Mouse (Mus musculus) neural tube, embryonic 14.5 days (tissue): ENCODE results near the gene Lyzl4. TPM values are rescaled to one million over a fixed set of nuclear protein-coding genes. Genes with fewer than 3 reads are reported as not detected.

ENCODE experiments used
- ATAC-seq: fragments of 200-750 bp; cut with Nextera tagmentation; 2 replicates; pipeline ENCODE4 v1.8.0; 2017; ENCODE audit warnings: low read depth, mild to moderate bottlenecking, moderate TSS enrichment, moderate library complexity
- H3K27ac ChIP-seq: fragments of 300-500 bp; sonication (generic); 2 replicates; pipeline ENCODE4 v1.5.1; 2014; ENCODE audit warnings: low read depth, mild to moderate bottlenecking, control low read depth, low read length, moderate library complexity, mixed read lengths
- H3K27me3 ChIP-seq: fragments of 300-500 bp; sonication (generic); 2 replicates; pipeline ENCODE4 v1.6.1; 2014; ENCODE audit warnings: low read length; ENCODE audit not compliant: control insufficient read depth, insufficient read depth
- H3K36me3 ChIP-seq: fragments of 300-500 bp; sonication (generic); 2 replicates; pipeline ENCODE4 v1.6.1; 2014; ENCODE audit warnings: low read length, mixed read lengths; ENCODE audit not compliant: control insufficient read depth, insufficient read depth
- H3K4me1 ChIP-seq: fragments of 300-500 bp; sonication (generic); 2 replicates; pipeline ENCODE4 v1.6.1; 2014; ENCODE audit warnings: low read length; ENCODE audit not compliant: control insufficient read depth, insufficient read depth
- H3K4me2 ChIP-seq: fragments of 300-500 bp; sonication (generic); 2 replicates; pipeline ENCODE4 v1.6.1; 2014; ENCODE audit warnings: mild to moderate bottlenecking, low read depth, low read length, control low read depth
- H3K4me3 ChIP-seq: fragments of 300-500 bp; sonication (generic); 2 replicates; pipeline ENCODE4 v1.5.1; 2014; ENCODE audit warnings: low read depth, low read length, control low read depth, mixed read lengths
- H3K9ac ChIP-seq: fragments of 300-500 bp; sonication (generic); replicated peaks from 2 replicates; pipeline ENCODE4 v1.6.1; 2014; ENCODE audit warnings: low read depth, mild to moderate bottlenecking, control low read depth, low read length, mixed read lengths
- H3K9me3 ChIP-seq: fragments of 300-500 bp; sonication (generic); 2 replicates; pipeline ENCODE4 v1.6.1; 2016; ENCODE audit warnings: low read length; ENCODE audit not compliant: control insufficient read depth
- WGBS: fragments of 180-500 bp; shearing (Covaris S2); extraction: QIAGEN DNeasy Blood & Tissue Kit; methylation state at CpG from one replicate; pipeline ENCODE4 v1.1.7; 2014; 5-methylcytosine and 5-hydroxymethylcytosine counted together
- polyA plus RNA-seq: library from polyadenylated mRNA; unstranded; fragments of >200 nt; fragmentation: Nextera tagmentation; extraction: Ambion mirVana; gene quantifications from 2 replicates; pipeline ENCODE4 v1.2.1, GENCODE M21; 2014

Lyzl4 gene
- polyA plus RNA-seq, 1 experiment from 2014 or later, result not detected

- Histone ChIP-seq H3K27me3 (no peaks in the 10 kb centered on the region), H3K4me2 (no peak overlapping the region), H3K4me1 (no peaks in the 10 kb centered on the region), H3K4me3 (no peak overlapping the region), H3K9me3 (no peaks in the 10 kb centered on the region), H3K9ac (no peak overlapping the region), H3K27ac (no peak overlapping the region), H3K36me3 (no peaks in the 10 kb centered on the region)
- no peak for ATAC-seq
- 83% methylated on average over 6 of the region's 6 CpGs for WGBS
Measured at GRCm38 (mm10) chr9:121663467-121663866, 21.6 kb upstream of the Lyzl4 start.

- no peaks in the 10 kb centered on the region for H3K9me3 ChIP-seq
- H3K4me3 ChIP-seq, result no peak overlapping the region
- no peak overlapping the region for H3K27ac ChIP-seq
- ATAC-seq, result no peak
- WGBS, result 88% methylated on average over 7 of the region's 7 CpGs
- H3K36me3 ChIP-seq, result no peaks in the 10 kb centered on the region
- no peak overlapping the region for H3K9ac ChIP-seq
- no peak overlapping the region for H3K4me2 ChIP-seq
- H3K4me1 ChIP-seq, result 0 out of 2 replicates have a peak, but pooled peaks cover 3% of the 10 kb centered on the region
- no peaks in the 10 kb centered on the region for H3K27me3 ChIP-seq
Measured at GRCm38 (mm10) chr9:121659791-121660190, 17.9 kb upstream of the Lyzl4 start.

- Histone ChIP-seq H3K4me2 (no peak overlapping the region), H3K9me3 (no peaks in the 10 kb centered on the region), H3K9ac (no peak overlapping the region), H3K36me3 (no peaks in the 10 kb centered on the region), H3K4me1 (0 out of 2 replicates have a peak, but pooled peaks cover 3% of the 10 kb centered on the region), H3K27me3 (no peaks in the 10 kb centered on the region), H3K4me3 (no peak overlapping the region), H3K27ac (no peak overlapping the region)
- 90% methylated on average over 7 of the region's 7 CpGs for WGBS
- no peak for ATAC-seq
Measured at GRCm38 (mm10) chr9:121658248-121658647, 16.4 kb upstream of the Lyzl4 start.

- H3K27ac ChIP-seq, result no peak overlapping the region
- 0 out of 2 replicates have a peak, but pooled peaks have one; percentile 21 for ATAC-seq
Measured at GRCm38 (mm10) chr9:121657143-121657542, 15.2 kb upstream of the Lyzl4 start.

GRCm38 (mm10) chr9:121656322-121656721 is 14.4 kb upstream of the Lyzl4 start:
- H3K9me3 ChIP-seq, result no peaks in the 10 kb centered on the region
- H3K4me2 ChIP-seq, result no peak overlapping the region
- no peaks in the 10 kb centered on the region for H3K27me3 ChIP-seq
- H3K9ac ChIP-seq, result no peak overlapping the region
- WGBS, result 74% methylated on average over 5 of the region's 5 CpGs
- peak overlapping the region; percentile 34; the same call in 1 of the 2 replicates for H3K27ac ChIP-seq
- 0 out of 2 replicates have a peak, but pooled peaks cover 3% of the 10 kb centered on the region for H3K4me1 ChIP-seq
- no peak for ATAC-seq
- no peak overlapping the region for H3K4me3 ChIP-seq
- H3K36me3 ChIP-seq, result no peaks in the 10 kb centered on the region

More at GRCm38 (mm10) chr9:121657143-121657542, 15.2 kb upstream of the Lyzl4 start:
- Histone ChIP-seq H3K27me3 (no peaks in the 10 kb centered on the region), H3K9ac (no peak overlapping the region), H3K36me3 (no peaks in the 10 kb centered on the region), H3K4me1 (0 out of 2 replicates have a peak, but pooled peaks cover 3% of the 10 kb centered on the region), H3K4me3 (no peak overlapping the region), H3K9me3 (no peaks in the 10 kb centered on the region), H3K4me2 (no peak overlapping the region)
- WGBS, result 37% methylated on average over 13 of the region's 13 CpGs

GRCm38 (mm10) chr9:121653668-121654067 is 11.8 kb upstream of the Lyzl4 start:
- 91% methylated on average over 10 of the region's 10 CpGs for WGBS
- no peaks in the 10 kb centered on the region for H3K9me3 ChIP-seq

GRCm38 (mm10) chr9:121647026-121647425 is 5.1 kb upstream of the Lyzl4 start:
- no peak for ATAC-seq

More at GRCm38 (mm10) chr9:121653668-121654067, 11.8 kb upstream of the Lyzl4 start:
- H3K4me3 ChIP-seq, result no peak overlapping the region
- no peak overlapping the region for H3K9ac ChIP-seq
- no peak for ATAC-seq
- no peak overlapping the region for H3K27ac ChIP-seq
- 0 out of 2 replicates have a peak, but pooled peaks cover 3% of the 10 kb centered on the region for H3K4me1 ChIP-seq
- no peaks in the 10 kb centered on the region for H3K36me3 ChIP-seq
- H3K27me3 ChIP-seq, result no peaks in the 10 kb centered on the region
- no peak overlapping the region for H3K4me2 ChIP-seq

GRCm38 (mm10) chr9:121644855-121645254 is 3.0 kb upstream of the Lyzl4 start:
- no peak overlapping the region for H3K4me2 ChIP-seq
- H3K9me3 ChIP-seq, result no peaks in the 10 kb centered on the region
- H3K36me3 ChIP-seq, result no peaks in the 10 kb centered on the region
- H3K9ac ChIP-seq, result no peak overlapping the region
- ATAC-seq, result no peak
- no peak overlapping the region for H3K4me3 ChIP-seq
- peaks cover 17% of the 10 kb centered on the region for H3K27me3 ChIP-seq
- H3K4me1 ChIP-seq, result peaks cover 6% of the 10 kb centered on the region; the same call in 1 of the 2 replicates
- 55% methylated on average over 3 of the region's 3 CpGs for WGBS
- no peak overlapping the region for H3K27ac ChIP-seq

More at GRCm38 (mm10) chr9:121647026-121647425, 5.1 kb upstream of the Lyzl4 start:
- H3K4me1 ChIP-seq, result 0 out of 2 replicates have a peak, but pooled peaks cover 6% of the 10 kb centered on the region
- H3K27ac ChIP-seq, result no peak overlapping the region
- H3K36me3 ChIP-seq, result no peaks in the 10 kb centered on the region
- no peak overlapping the region for H3K9ac ChIP-seq
- WGBS, result 76% methylated on average over 7 of the region's 7 CpGs
- H3K4me2 ChIP-seq, result no peak overlapping the region
- H3K9me3 ChIP-seq, result no peaks in the 10 kb centered on the region
- peaks cover 7% of the 10 kb centered on the region; the same call in 1 of the 2 replicates for H3K27me3 ChIP-seq
- H3K4me3 ChIP-seq, result no peak overlapping the region

GRCm38 (mm10) chr9:121642401-121643181 is 695 bp upstream of the Lyzl4 start, which contains the start of gene Vipr1:
TSS of gene Vipr1 (plus strand) at chr9:121642716.
- Histone ChIP-seq H3K9ac (peak within 1 kb of the TSS; percentile 48), H3K9me3 (no peaks in the 10 kb centered on the region), H3K36me3 (no peaks in the 10 kb centered on the region), H3K27ac (no peak within 1 kb of the TSS), H3K4me3 (peak within 1 kb of the TSS; percentile 42), H3K4me2 (peak within 1 kb of the TSS; percentile 83), H3K4me1 (peaks cover 6% of the 10 kb centered on the region; the same call in 1 of the 2 replicates), H3K27me3 (peaks cover 22% of the 10 kb centered on the region)
- WGBS, result 0% methylated on average over 72 of the region's 79 CpGs
- ATAC-seq, result peak; percentile 92
